Mouse (Mus musculus): ENCODE data around the gene Rbfox3. TPM values are rescaled to one million over a fixed set of nuclear protein-coding genes. Genes with fewer than 3 reads are reported as not detected.

Gene Rbfox3
- polyA plus RNA-seq, 1 experiment from 2014 or later: 69.3 TPM

- Histone ChIP-seq H3K36me3 (replicated peaks; ENCODE audit: control insufficient read depth, insufficient read depth) (no peaks in the 10 kb centered on the region), H3K4me3 (replicated peaks; ENCODE audit: low read length) (no peak overlapping the region), H3K4me2 (replicated peaks) (no peak overlapping the region), H3K9ac (no peak overlapping the region), H3K9me3 (ENCODE audit: control insufficient read depth, low read length) (no peaks in the 10 kb centered on the region), H3K27ac (no peak overlapping the region), H3K27me3 (ENCODE audit: control insufficient read depth, insufficient read depth, low read length) (no peaks in the 10 kb centered on the region), H3K4me1 (replicated peaks; ENCODE audit: control insufficient read depth, insufficient read depth, low read length) (peaks cover 34% of the 10 kb centered on the region)
- DNase-seq (ENCODE audit: low spot score) (no peak), ATAC-seq (ENCODE audit: low FRiP score) (no peak)
- 67% methylated on average over 6 of the region's 6 CpGs for WGBS
Measured at GRCm38 (mm10) chr11:118671216-118671615, 240.2 kb downstream of the Rbfox3 start.

GRCm38 (mm10) chr11:118669820-118670219 is 241.6 kb downstream of the Rbfox3 start:
- Histone ChIP-seq H3K27ac (no peak overlapping the region), H3K9ac (no peak overlapping the region), H3K4me1 (replicated peaks; ENCODE audit: control insufficient read depth, insufficient read depth, low read length) (peaks cover 47% of the 10 kb centered on the region), H3K9me3 (ENCODE audit: control insufficient read depth, low read length) (no peaks in the 10 kb centered on the region), H3K4me2 (replicated peaks) (no peak overlapping the region), H3K36me3 (replicated peaks; ENCODE audit: control insufficient read depth, insufficient read depth) (no peaks in the 10 kb centered on the region), H3K4me3 (replicated peaks; ENCODE audit: low read length) (no peak overlapping the region), H3K27me3 (ENCODE audit: control insufficient read depth, insufficient read depth, low read length) (no peaks in the 10 kb centered on the region)
- ATAC-seq (ENCODE audit: low FRiP score) (peak; percentile 39; the same call in 1 of the 2 replicates), DNase-seq (ENCODE audit: low spot score) (no peak)
- 41% methylated on average over 5 of the region's 5 CpGs for WGBS

GRCm38 (mm10) chr11:118668351-118668750 is 243.0 kb downstream of the Rbfox3 start:
- Histone ChIP-seq H3K36me3 (replicated peaks; ENCODE audit: control insufficient read depth, insufficient read depth) (no peaks in the 10 kb centered on the region), H3K9me3 (ENCODE audit: control insufficient read depth, low read length) (no peaks in the 10 kb centered on the region), H3K27me3 (ENCODE audit: control insufficient read depth, insufficient read depth, low read length) (no peaks in the 10 kb centered on the region), H3K4me3 (replicated peaks; ENCODE audit: low read length) (no peak overlapping the region), H3K4me1 (replicated peaks; ENCODE audit: control insufficient read depth, insufficient read depth, low read length) (peaks cover 54% of the 10 kb centered on the region), H3K4me2 (replicated peaks) (no peak overlapping the region), H3K27ac (no peak overlapping the region), H3K9ac (no peak overlapping the region)
- ATAC-seq (ENCODE audit: low FRiP score) (no peak), DNase-seq (ENCODE audit: low spot score) (no peak)
- WGBS: 72% methylated on average over 8 of the region's 8 CpGs

- H3K36me3 ChIP-seq (replicated peaks; ENCODE audit: control insufficient read depth, insufficient read depth): no peaks in the 10 kb centered on the region
- ATAC-seq (ENCODE audit: low FRiP score) (no peak), DNase-seq (ENCODE audit: low spot score) (no peak)
- H3K4me3 ChIP-seq (replicated peaks; ENCODE audit: low read length): no peak overlapping the region
- H3K27ac ChIP-seq: no peak overlapping the region
- H3K9me3 ChIP-seq (ENCODE audit: control insufficient read depth, low read length): no peaks in the 10 kb centered on the region
- 53% methylated on average over 1 of the region's 1 CpGs for WGBS
- peaks cover 58% of the 10 kb centered on the region for H3K4me1 ChIP-seq (replicated peaks; ENCODE audit: control insufficient read depth, insufficient read depth, low read length)
- no peak overlapping the region for H3K9ac ChIP-seq
- H3K27me3 ChIP-seq (ENCODE audit: control insufficient read depth, insufficient read depth, low read length): no peaks in the 10 kb centered on the region
- H3K4me2 ChIP-seq (replicated peaks): no peak overlapping the region
Measured at GRCm38 (mm10) chr11:118667946-118668345, 243.5 kb downstream of the Rbfox3 start.

- Histone ChIP-seq H3K27me3 (ENCODE audit: control insufficient read depth, insufficient read depth, low read length) (no peaks in the 10 kb centered on the region), H3K4me1 (replicated peaks; ENCODE audit: control insufficient read depth, insufficient read depth, low read length) (peaks cover 72% of the 10 kb centered on the region), H3K36me3 (replicated peaks; ENCODE audit: control insufficient read depth, insufficient read depth) (no peaks in the 10 kb centered on the region), H3K9ac (no peak overlapping the region), H3K4me3 (replicated peaks; ENCODE audit: low read length) (no peak overlapping the region), H3K9me3 (ENCODE audit: control insufficient read depth, low read length) (no peaks in the 10 kb centered on the region), H3K27ac (peak overlapping the region; percentile 56), H3K4me2 (replicated peaks) (no peak overlapping the region)
- 40% methylated on average over 3 of the region's 3 CpGs for WGBS
- ATAC-seq (ENCODE audit: low FRiP score) (no peak), DNase-seq (ENCODE audit: low spot score) (no peak)
Measured at GRCm38 (mm10) chr11:118666172-118666571, 245.2 kb downstream of the Rbfox3 start.

GRCm38 (mm10) chr11:118663305-118663704 is 248.1 kb downstream of the Rbfox3 start:
- Histone ChIP-seq H3K4me1 (replicated peaks; ENCODE audit: control insufficient read depth, insufficient read depth, low read length) (peaks cover 69% of the 10 kb centered on the region), H3K36me3 (replicated peaks; ENCODE audit: control insufficient read depth, insufficient read depth) (no peaks in the 10 kb centered on the region), H3K9ac (no peak overlapping the region), H3K27me3 (ENCODE audit: control insufficient read depth, insufficient read depth, low read length) (no peaks in the 10 kb centered on the region), H3K27ac (0 out of 2 replicates have a peak overlapping the region, but pooled peaks have one; percentile 1), H3K9me3 (ENCODE audit: control insufficient read depth, low read length) (no peaks in the 10 kb centered on the region), H3K4me2 (replicated peaks) (no peak overlapping the region), H3K4me3 (replicated peaks; ENCODE audit: low read length) (no peak overlapping the region)
- WGBS: 73% methylated on average over 8 of the region's 8 CpGs
- ATAC-seq (ENCODE audit: low FRiP score) (no peak), DNase-seq (ENCODE audit: low spot score) (no peak)

GRCm38 (mm10) chr11:118659305-118659704 is 252.1 kb downstream of the Rbfox3 start:
- peak; percentile 69 for DNase-seq (ENCODE audit: low spot score)
- no peak overlapping the region for H3K9ac ChIP-seq
- ATAC-seq (ENCODE audit: low FRiP score): no peak
- no peaks in the 10 kb centered on the region for H3K9me3 ChIP-seq (ENCODE audit: control insufficient read depth, low read length)
- no peak overlapping the region for H3K4me2 ChIP-seq (replicated peaks)
- H3K27ac ChIP-seq: 0 out of 2 replicates have a peak overlapping the region, but pooled peaks have one; percentile 9
- WGBS: 19% methylated on average over 10 of the region's 10 CpGs
- no peak overlapping the region for H3K4me3 ChIP-seq (replicated peaks; ENCODE audit: low read length)
- H3K4me1 ChIP-seq (replicated peaks; ENCODE audit: control insufficient read depth, insufficient read depth, low read length): peaks cover 59% of the 10 kb centered on the region
- H3K36me3 ChIP-seq (replicated peaks; ENCODE audit: control insufficient read depth, insufficient read depth): no peaks in the 10 kb centered on the region
- H3K27me3 ChIP-seq (ENCODE audit: control insufficient read depth, insufficient read depth, low read length): no peaks in the 10 kb centered on the region

- H3K4me3 ChIP-seq (replicated peaks; ENCODE audit: low read length): no peak overlapping the region
- H3K4me1 ChIP-seq (replicated peaks; ENCODE audit: control insufficient read depth, insufficient read depth, low read length): peaks cover 46% of the 10 kb centered on the region
- no peaks in the 10 kb centered on the region for H3K9me3 ChIP-seq (ENCODE audit: control insufficient read depth, low read length)
- DNase-seq (ENCODE audit: low spot score): no peak
- no peak overlapping the region for H3K9ac ChIP-seq
- no peaks in the 10 kb centered on the region for H3K36me3 ChIP-seq (replicated peaks; ENCODE audit: control insufficient read depth, insufficient read depth)
- H3K27ac ChIP-seq: no peak overlapping the region
- WGBS: 44% methylated on average over 4 of the region's 4 CpGs
- H3K27me3 ChIP-seq (ENCODE audit: control insufficient read depth, insufficient read depth, low read length): no peaks in the 10 kb centered on the region
- no peak for ATAC-seq (ENCODE audit: low FRiP score)
- H3K4me2 ChIP-seq (replicated peaks): no peak overlapping the region
Measured at GRCm38 (mm10) chr11:118655833-118656232, 255.6 kb downstream of the Rbfox3 start.

GRCm38 (mm10) chr11:118653521-118654318 is 257.7 kb downstream of the Rbfox3 start:
- Histone ChIP-seq H3K4me3 (replicated peaks; ENCODE audit: low read length) (no peak overlapping the region), H3K9ac (no peak overlapping the region), H3K4me1 (replicated peaks; ENCODE audit: control insufficient read depth, insufficient read depth, low read length) (peaks cover 30% of the 10 kb centered on the region), H3K27ac (0 out of 2 replicates have a peak overlapping the region, but pooled peaks have one; percentile 17), H3K27me3 (ENCODE audit: control insufficient read depth, insufficient read depth, low read length) (no peaks in the 10 kb centered on the region), H3K4me2 (replicated peaks) (no peak overlapping the region), H3K9me3 (ENCODE audit: control insufficient read depth, low read length) (no peaks in the 10 kb centered on the region), H3K36me3 (replicated peaks; ENCODE audit: control insufficient read depth, insufficient read depth) (no peaks in the 10 kb centered on the region)
- DNase-seq (ENCODE audit: low spot score) (no peak), ATAC-seq (ENCODE audit: low FRiP score) (no peak)
- 82% methylated on average over 14 of the region's 14 CpGs for WGBS

Measured in hindbrain, embryonic 14.5 days (tissue).